Mouse (Mus musculus) left cerebral cortex, adult 2 months (tissue): Measurements from ENCODE around the gene Sergef. TPM values are rescaled to one million over a fixed set of nuclear protein-coding genes. Genes with fewer than 3 reads are reported as not detected.

Source experiments
- DNase-seq, 2 experiments: peaks; one replicate each; pipeline ENCODE4 v3.0.0; 2021 to 2022; ENCODE audit warnings: low spot score in 2 of 2, mixed read lengths in 1 of 2; ENCODE audit errors: extremely low spot score in 1 of 2
- H3K27ac ChIP-seq: fragments of 200-600 bp; 2 replicates; pipeline ENCODE4 v1.8.1; 2022
- H3K4me3 ChIP-seq: fragments of 200-600 bp; 2 replicates; pipeline ENCODE4 v1.8.1; 2022
- CTCF ChIP-seq: fragments of 200-600 bp; IDR thresholded peaks from 2 replicates; pipeline ENCODE4 v1.8.1; 2022; ENCODE audit warnings: antibody characterized with exemption, mild to moderate bottlenecking, moderate library complexity
- intact Hi-C: fragments of 180-260 bp; cut with DNase I; formaldehyde crosslinking; loops from one replicate; pipeline ENCODE4 v1.15.1; 2025
- total RNA-seq, 2 experiments: library from RNA; stranded (reverse); gene quantifications; 2 replicates each; pipeline ENCODE4 v1.2.3; 2021

The Sergef gene
- total RNA-seq, 2 experiments from 2014 or later = 74.5 to 77.3 TPM

GRCm38 (mm10) chr7:46471054-46471737 is 168.4 kb downstream of the Sergef start:
- intact Hi-C loops = no loop called here
- no peak for DNase-seq
- no peak for TF ChIP-seq CTCF
- no peak overlapping the region for H3K27ac ChIP-seq
- H3K4me3 ChIP-seq = no peak overlapping the region

GRCm38 (mm10) chr7:46469542-46469941 is 170.1 kb downstream of the Sergef start:
- intact Hi-C loops = no loop called here
- no peak for DNase-seq
- Histone ChIP-seq H3K4me3 (no peak overlapping the region), H3K27ac (no peak overlapping the region)
- no peak for TF ChIP-seq CTCF

GRCm38 (mm10) chr7:46466422-46466981 is 173.1 kb downstream of the Sergef start:
- no peak for DNase-seq
- intact Hi-C loops = no loop called here
- no peak overlapping the region for H3K4me3 ChIP-seq
- H3K27ac ChIP-seq = no peak overlapping the region
- no peak for TF ChIP-seq CTCF

- DNase-seq = no peak
- no peak for TF ChIP-seq CTCF
- H3K4me3 ChIP-seq = no peak overlapping the region
- intact Hi-C loops = no loop called here
- H3K27ac ChIP-seq = no peak overlapping the region
Measured at GRCm38 (mm10) chr7:46463136-46463535, 176.5 kb downstream of the Sergef start.

GRCm38 (mm10) chr7:46462287-46462686 is 177.3 kb downstream of the Sergef start:
- no peak overlapping the region for H3K4me3 ChIP-seq
- H3K27ac ChIP-seq = no peak overlapping the region
- intact Hi-C loops = no loop called here
- DNase-seq = no peak
- no peak for TF ChIP-seq CTCF

GRCm38 (mm10) chr7:46459605-46460245 is 179.9 kb downstream of the Sergef start:
- intact Hi-C loops = no loop called here
- no peak overlapping the region for H3K4me3 ChIP-seq
- no peak overlapping the region for H3K27ac ChIP-seq
- no peak for DNase-seq
- TF ChIP-seq CTCF = no peak

GRCm38 (mm10) chr7:46459200-46459599 is 180.4 kb downstream of the Sergef start:
- TF ChIP-seq CTCF = no peak
- intact Hi-C loops = no loop called here
- DNase-seq = no peak
- no peak overlapping the region for H3K4me3 ChIP-seq
- H3K27ac ChIP-seq = no peak overlapping the region

- no peak for TF ChIP-seq CTCF
- Histone ChIP-seq H3K27ac (no peak overlapping the region), H3K4me3 (no peak overlapping the region)
- intact Hi-C loops = no loop called here
- DNase-seq = no peak
Measured at GRCm38 (mm10) chr7:46457889-46458288, 181.7 kb downstream of the Sergef start.

GRCm38 (mm10) chr7:46453930-46454679 is 185.5 kb downstream of the Sergef start:
- no peak overlapping the region for H3K27ac ChIP-seq
- intact Hi-C loops = no loop called here
- H3K4me3 ChIP-seq = no peak overlapping the region
- no peak for DNase-seq
- no peak for TF ChIP-seq CTCF

- TF ChIP-seq CTCF = no peak
- no peak overlapping the region for H3K4me3 ChIP-seq
- DNase-seq = no peak
- H3K27ac ChIP-seq = no peak overlapping the region
- intact Hi-C loops = no loop called here
Measured at GRCm38 (mm10) chr7:46448922-46449645, 190.5 kb downstream of the Sergef start.

- intact Hi-C loops = no loop called here
Measured at GRCm38 (mm10) chr7:46447473-46448165, 192.0 kb downstream of the Sergef start.

More at GRCm38 (mm10) chr7:46447473-46448165, 192.0 kb downstream of the Sergef start:
- no peak for DNase-seq
- TF ChIP-seq CTCF = no peak
- Histone ChIP-seq H3K4me3 (no peak overlapping the region), H3K27ac (no peak overlapping the region)
